Mouse (Mus musculus): ENCODE results near the gene Ddx25. TPM values are rescaled to one million over a fixed set of nuclear protein-coding genes. Genes with fewer than 3 reads are reported as not detected.

Ddx25 gene
- total RNA-seq, 1 experiment = 1.8 TPM

DNA sequence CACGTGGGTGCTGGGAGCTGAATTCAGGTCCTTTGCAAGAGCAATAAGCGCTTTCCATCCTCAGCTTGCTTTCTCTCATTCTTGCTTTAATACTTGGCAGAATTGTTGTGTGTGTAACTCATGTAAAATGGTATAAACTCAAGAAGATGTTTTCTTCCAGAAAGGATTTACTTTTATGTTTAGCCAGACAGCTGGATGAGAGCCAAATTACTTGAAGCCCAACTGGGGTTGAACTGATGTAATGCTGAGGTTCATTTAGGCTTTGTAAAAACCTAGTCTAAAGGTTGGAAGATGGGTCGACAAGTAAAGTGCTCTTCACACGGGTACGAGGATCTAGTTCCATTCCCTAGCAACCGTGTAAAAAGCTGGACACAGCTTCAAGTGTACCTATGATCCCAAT lies 58.4 kb downstream of the Ddx25 start:
- in situ Hi-C loops (cut with MboI; ENCODE audit: low sequenced_read_pairs in 2 of 2, unreplicated experiment in 2 of 2) = no loop called here

GRCm38 (mm10) chr9:35495471-35495870 lies 62.9 kb downstream of the Ddx25 start:
- TF ChIP-seq ZC3H11A (IDR thresholded peaks at IDR 0.05; ENCODE audit: borderline replicate concordance, low read depth, low read length) (no peak), MAFK (IDR thresholded peaks at IDR 0.05; ENCODE audit: insufficient read depth, low read depth, low read length) (no peak), CHD2 (IDR thresholded peaks at IDR 0.05; ENCODE audit: low read depth, low read length) (no peak), HCFC1 (IDR thresholded peaks at IDR 0.05; ENCODE audit: borderline replicate concordance, insufficient read depth, low read length) (no peak), ZNF384 (IDR thresholded peaks at IDR 0.05; ENCODE audit: low read depth, low read length) (no peak)
- Histone ChIP-seq H3K27ac (ENCODE audit: insufficient read depth, low read depth, low read length, poor library complexity, severe bottlenecking) (no peak overlapping the region), H3K4me1 (ENCODE audit: control insufficient read depth in 2 of 2, insufficient read depth in 2 of 2, low read length in 2 of 2, poor library complexity in 1 of 2) (peaks cover 2 to 8% of the 10 kb centered on the region in 2 experiments; a peak in 1 of 4 replicates), H3K36me3 (ENCODE audit: control insufficient read depth, insufficient read depth, low read length, poor library complexity, severe bottlenecking) (no peaks in the 10 kb centered on the region), H3K9ac (ENCODE audit: insufficient read depth, low read depth, low read length, poor library complexity, severe bottlenecking) (no peak overlapping the region), H3K4me3 (ENCODE audit: insufficient read depth in 1 of 2, low read depth in 1 of 2, low read length in 2 of 2, poor library complexity in 1 of 2, severe bottlenecking in 1 of 2) (no peak overlapping the region), H3K9me3 (ENCODE audit: control insufficient read depth, insufficient read depth, low read depth, low read length) (no peaks in the 10 kb centered on the region)
- in situ Hi-C loops (cut with MboI; ENCODE audit: low sequenced_read_pairs in 2 of 2, unreplicated experiment in 2 of 2) = no loop called here
- no peak for DNase-seq (ENCODE audit: low read depth, low spot score)

More for the DNA sequence above, 58.4 kb downstream of the Ddx25 start:
- Histone ChIP-seq H3K36me3 (ENCODE audit: control insufficient read depth, insufficient read depth, low read length, poor library complexity, severe bottlenecking) (no peaks in the 10 kb centered on the region), H3K4me1 (ENCODE audit: control insufficient read depth in 2 of 2, insufficient read depth in 2 of 2, low read length in 2 of 2, poor library complexity in 1 of 2) (peaks cover 2 to 6% of the 10 kb centered on the region in 2 experiments; a peak in 1 of 4 replicates), H3K9ac (ENCODE audit: insufficient read depth, low read depth, low read length, poor library complexity, severe bottlenecking) (no peak overlapping the region), H3K27ac (ENCODE audit: insufficient read depth, low read depth, low read length, poor library complexity, severe bottlenecking) (no peak overlapping the region), H3K9me3 (ENCODE audit: control insufficient read depth, insufficient read depth, low read depth, low read length) (no peaks in the 10 kb centered on the region), H3K4me3 (ENCODE audit: insufficient read depth in 1 of 2, low read depth in 1 of 2, low read length in 2 of 2, poor library complexity in 1 of 2, severe bottlenecking in 1 of 2) (no peak overlapping the region)
- TF ChIP-seq ZNF384 (IDR thresholded peaks at IDR 0.05; ENCODE audit: low read depth, low read length) (no peak), MAFK (IDR thresholded peaks at IDR 0.05; ENCODE audit: insufficient read depth, low read depth, low read length) (no peak), ZC3H11A (IDR thresholded peaks at IDR 0.05; ENCODE audit: borderline replicate concordance, low read depth, low read length) (no peak), CHD2 (IDR thresholded peaks at IDR 0.05; ENCODE audit: low read depth, low read length) (no peak), HCFC1 (IDR thresholded peaks at IDR 0.05; ENCODE audit: borderline replicate concordance, insufficient read depth, low read length) (no peak)
- DNase-seq (ENCODE audit: low read depth, low spot score) = no peak

DNA sequence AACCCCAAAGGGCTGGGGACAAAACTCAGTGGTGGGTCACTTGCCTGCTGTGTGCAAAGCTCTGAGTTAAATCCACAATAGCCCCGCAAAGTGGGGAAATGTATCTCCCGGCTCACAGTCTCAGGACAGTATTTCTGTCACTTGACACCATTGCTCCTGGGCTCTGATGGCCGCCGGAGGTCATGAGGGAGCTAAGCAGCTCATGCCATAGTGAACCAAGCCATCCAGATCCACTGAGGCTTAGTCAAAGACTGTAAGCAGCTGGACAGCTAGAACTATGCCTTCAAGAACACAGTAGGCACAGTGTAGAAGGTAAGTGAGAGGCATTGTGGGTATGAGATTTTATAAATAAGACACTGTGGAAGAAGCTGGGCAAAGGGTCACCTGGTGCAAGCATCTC lies 63.4 kb downstream of the Ddx25 start:
- Histone ChIP-seq H3K4me1 (ENCODE audit: control insufficient read depth in 2 of 2, insufficient read depth in 2 of 2, low read length in 2 of 2, poor library complexity in 1 of 2) (peaks cover 2 to 8% of the 10 kb centered on the region in 2 experiments; a peak in 1 of 4 replicates), H3K9me3 (ENCODE audit: control insufficient read depth, insufficient read depth, low read depth, low read length) (no peaks in the 10 kb centered on the region), H3K27ac (ENCODE audit: insufficient read depth, low read depth, low read length, poor library complexity, severe bottlenecking) (no peak overlapping the region), H3K36me3 (ENCODE audit: control insufficient read depth, insufficient read depth, low read length, poor library complexity, severe bottlenecking) (no peaks in the 10 kb centered on the region), H3K4me3 (ENCODE audit: insufficient read depth in 1 of 2, low read depth in 1 of 2, low read length in 2 of 2, poor library complexity in 1 of 2, severe bottlenecking in 1 of 2) (no peak overlapping the region), H3K9ac (ENCODE audit: insufficient read depth, low read depth, low read length, poor library complexity, severe bottlenecking) (no peak overlapping the region)
- in situ Hi-C loops (cut with MboI; ENCODE audit: low sequenced_read_pairs in 2 of 2, unreplicated experiment in 2 of 2) = no loop called here
- DNase-seq (ENCODE audit: low read depth, low spot score) = no peak
- TF ChIP-seq ZC3H11A (IDR thresholded peaks at IDR 0.05; ENCODE audit: borderline replicate concordance, low read depth, low read length) = no peak
- TF ChIP-seq MAFK (IDR thresholded peaks at IDR 0.05; ENCODE audit: insufficient read depth, low read depth, low read length) = no peak
- no peak for TF ChIP-seq HCFC1 (IDR thresholded peaks at IDR 0.05; ENCODE audit: borderline replicate concordance, insufficient read depth, low read length)
- TF ChIP-seq ZNF384 (IDR thresholded peaks at IDR 0.05; ENCODE audit: low read depth, low read length) = no peak
- TF ChIP-seq CHD2 (IDR thresholded peaks at IDR 0.05; ENCODE audit: low read depth, low read length) = no peak

GRCm38 (mm10) chr9:35493733-35494092 lies 64.6 kb downstream of the Ddx25 start:
- in situ Hi-C loops (cut with MboI; ENCODE audit: low sequenced_read_pairs in 2 of 2, unreplicated experiment in 2 of 2) = no loop called here
- Histone ChIP-seq H3K36me3 (ENCODE audit: control insufficient read depth, insufficient read depth, low read length, poor library complexity, severe bottlenecking) (peaks cover 2% of the 10 kb centered on the region; the same call in 1 of the 2 replicates), H3K9me3 (ENCODE audit: control insufficient read depth, insufficient read depth, low read depth, low read length) (no peaks in the 10 kb centered on the region), H3K9ac (ENCODE audit: insufficient read depth, low read depth, low read length, poor library complexity, severe bottlenecking) (no peak overlapping the region), H3K4me1 (ENCODE audit: control insufficient read depth in 2 of 2, insufficient read depth in 2 of 2, low read length in 2 of 2, poor library complexity in 1 of 2) (peaks cover 2 to 8% of the 10 kb centered on the region in 2 experiments; a peak in 1 of 4 replicates), H3K4me3 (ENCODE audit: insufficient read depth in 1 of 2, low read depth in 1 of 2, low read length in 2 of 2, poor library complexity in 1 of 2, severe bottlenecking in 1 of 2) (no peak overlapping the region), H3K27ac (ENCODE audit: insufficient read depth, low read depth, low read length, poor library complexity, severe bottlenecking) (no peak overlapping the region)
- no peak for TF ChIP-seq HCFC1 (IDR thresholded peaks at IDR 0.05; ENCODE audit: borderline replicate concordance, insufficient read depth, low read length)
- TF ChIP-seq CHD2 (IDR thresholded peaks at IDR 0.05; ENCODE audit: low read depth, low read length) = no peak
- no peak for TF ChIP-seq MAFK (IDR thresholded peaks at IDR 0.05; ENCODE audit: insufficient read depth, low read depth, low read length)
- no peak for DNase-seq (ENCODE audit: low read depth, low spot score)

Data from ES-E14 (cell line).